Mouse (Mus musculus) frontal cortex, postnatal 36 days (tissue): Measurements from ENCODE around the gene Tchp.

Experiments
- DNase-seq, 2 experiments: peaks; one replicate each; pipeline ENCODE4 v3.0.0; 2022; ENCODE audit warnings: low spot score in 2 of 2

Gene Tchp

GRCm38 (mm10) chr5:114707265-114708068 is at the start of gene Tchp:
TSS of gene Tchp (plus strand) at chr5:114707760.
- DNase-seq, result peak; percentile 94 to 95

GRCm38 (mm10) chr5:114658255-114658654 is 49.3 kb upstream of the Tchp start, which contains the start of gene Trpv4:
TSS of gene Trpv4 (minus strand) at chr5:114658421.
- DNase-seq, result no peak

- DNase-seq, result no peak
These were observed 46.5 kb upstream of the Tchp start for GRCm38 (mm10) chr5:114661029-114661428.

- no peak for DNase-seq
These were observed 43.4 kb upstream of the Tchp start for GRCm38 (mm10) chr5:114664139-114664538.

- DNase-seq, result no peak
These were observed 42.8 kb upstream of the Tchp start for GRCm38 (mm10) chr5:114664750-114665149.

GRCm38 (mm10) chr5:114666659-114667058 is 40.9 kb upstream of the Tchp start:
- DNase-seq, result no peak

- DNase-seq, result peak; percentile 99
These were observed 40.2 kb upstream of the Tchp start for GRCm38 (mm10) chr5:114667228-114667856.

GRCm38 (mm10) chr5:114669014-114669413 is 38.5 kb upstream of the Tchp start:
- no peak for DNase-seq

- DNase-seq, result no peak
These were observed 34.4 kb upstream of the Tchp start for GRCm38 (mm10) chr5:114673114-114673513.

GRCm38 (mm10) chr5:114674594-114674993 is 33.0 kb upstream of the Tchp start:
- no peak for DNase-seq

- no peak for DNase-seq
These were observed 27.5 kb upstream of the Tchp start for GRCm38 (mm10) chr5:114679841-114680591.

GRCm38 (mm10) chr5:114680676-114681285 is 26.8 kb upstream of the Tchp start:
- DNase-seq, result no peak

- DNase-seq, result no peak
These were observed 25.8 kb upstream of the Tchp start for GRCm38 (mm10) chr5:114681717-114682116.

- no peak for DNase-seq
These were observed 21.6 kb upstream of the Tchp start for GRCm38 (mm10) chr5:114685986-114686385.

- no peak for DNase-seq
These were observed 20.8 kb upstream of the Tchp start for GRCm38 (mm10) chr5:114686726-114687210.

GRCm38 (mm10) chr5:114687901-114688300 is 19.7 kb upstream of the Tchp start:
- no peak for DNase-seq

- DNase-seq, result peak in 1 of 2 experiments; percentile 22
These were observed 18.9 kb upstream of the Tchp start for GRCm38 (mm10) chr5:114688703-114689102.

GRCm38 (mm10) chr5:114689700-114690366 is 17.7 kb upstream of the Tchp start:
- DNase-seq, result no peak

- peak; percentile 92 to 95 for DNase-seq
These were observed 16.7 kb upstream of the Tchp start, which contains the start of gene Gltp for GRCm38 (mm10) chr5:114690633-114691567. TSS of gene Gltp (minus strand) at chr5:114690984.

GRCm38 (mm10) chr5:114695775-114696174 is 11.8 kb upstream of the Tchp start:
- no peak for DNase-seq
